Mouse (Mus musculus): Measurements from ENCODE around the gene Gpx7. TPM values are rescaled to one million over a fixed set of nuclear protein-coding genes. Genes with fewer than 3 reads are reported as not detected.
"Not testable (repeated sequence)": the region's sequence is repeated elsewhere in the genome, so short reads cannot be mapped to it uniquely, and the experiment has no call there.

Gpx7 gene
- total and polyA plus RNA-seq, 2 experiments = 3.2 to 3.5 TPM

DNA sequence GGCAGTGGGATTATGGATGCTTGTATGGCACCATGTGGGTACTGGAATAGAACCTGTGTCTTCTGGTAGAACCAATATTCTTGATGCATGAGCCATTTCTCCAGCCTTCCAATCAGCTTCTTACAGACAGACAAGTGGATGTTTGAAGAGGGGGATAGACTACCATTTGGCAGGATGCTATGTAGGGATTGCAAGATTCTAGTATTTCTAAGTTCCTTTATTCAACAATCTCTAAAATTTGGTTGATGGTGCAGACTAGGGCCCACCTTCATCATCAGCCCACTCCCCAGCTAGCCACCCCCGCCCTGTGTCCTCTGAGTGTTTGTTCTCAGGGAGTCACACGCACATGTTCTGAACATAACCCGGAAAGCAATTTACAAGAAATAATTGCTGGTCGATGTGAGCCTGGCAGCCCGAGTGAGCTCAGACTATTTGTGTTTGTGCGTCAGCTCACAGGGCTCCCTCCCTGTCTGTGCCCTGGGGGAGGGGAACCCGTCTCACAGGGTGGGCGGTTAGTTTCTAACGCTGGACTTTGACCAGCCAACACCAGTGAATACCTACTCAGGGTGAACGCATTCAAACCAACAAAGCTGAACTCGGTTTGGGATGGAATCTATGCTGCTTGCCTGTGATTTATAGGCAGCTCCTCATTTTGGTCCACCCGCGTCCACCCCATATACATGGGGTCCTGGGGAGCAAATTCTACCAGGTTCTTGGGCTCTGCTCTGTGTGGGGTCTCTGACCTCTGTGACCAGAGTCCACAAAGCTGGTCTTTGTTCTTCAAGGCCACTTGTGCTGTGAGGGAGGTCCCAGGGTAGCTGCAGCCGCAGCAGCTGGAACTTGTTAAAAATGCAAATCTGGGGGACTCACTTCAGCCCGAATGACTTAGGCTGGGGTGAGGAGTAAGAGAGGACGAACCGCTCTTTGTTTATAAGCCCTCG lies 44.2 kb downstream of the Gpx7 start:
- Histone ChIP-seq H3K4me1 (ENCODE audit: control insufficient read depth, insufficient read depth, low read length) (peaks cover 21% of the 10 kb centered on the region), H3K36me3 (ENCODE audit: control insufficient read depth, insufficient read depth, low read length) (no peaks in the 10 kb centered on the region), H3K27ac (replicated peaks; ENCODE audit: insufficient read depth, low read depth, low read length) (peak overlapping the region; percentile 67), H3K9ac (ENCODE audit: low read depth, low read length) (peak overlapping the region; percentile 41; the same call in 1 of the 2 replicates), H3K79me2 (ENCODE audit: control insufficient read depth, insufficient read depth, low read length) (no peaks in the 10 kb centered on the region), H3K27me3 (ENCODE audit: control insufficient read depth, insufficient read depth, low read length) (no peaks in the 10 kb centered on the region), H3K4me3 (ENCODE audit: insufficient read depth, low read depth, low read length) (no peak overlapping the region)
- DNase-seq (ENCODE audit: extremely low read depth, low read depth, low spot score) = peak; percentile 70
- TF ChIP-seq POLR2A (IDR thresholded peaks at IDR 0.05; ENCODE audit: extremely low read depth, insufficient read depth, low read length) (no peak), CTCF (IDR thresholded peaks at IDR 0.05; ENCODE audit: low read depth, low read length) (no peak)
- WGBS = 19% methylated on average over 18 of the region's 18 CpGs

DNA sequence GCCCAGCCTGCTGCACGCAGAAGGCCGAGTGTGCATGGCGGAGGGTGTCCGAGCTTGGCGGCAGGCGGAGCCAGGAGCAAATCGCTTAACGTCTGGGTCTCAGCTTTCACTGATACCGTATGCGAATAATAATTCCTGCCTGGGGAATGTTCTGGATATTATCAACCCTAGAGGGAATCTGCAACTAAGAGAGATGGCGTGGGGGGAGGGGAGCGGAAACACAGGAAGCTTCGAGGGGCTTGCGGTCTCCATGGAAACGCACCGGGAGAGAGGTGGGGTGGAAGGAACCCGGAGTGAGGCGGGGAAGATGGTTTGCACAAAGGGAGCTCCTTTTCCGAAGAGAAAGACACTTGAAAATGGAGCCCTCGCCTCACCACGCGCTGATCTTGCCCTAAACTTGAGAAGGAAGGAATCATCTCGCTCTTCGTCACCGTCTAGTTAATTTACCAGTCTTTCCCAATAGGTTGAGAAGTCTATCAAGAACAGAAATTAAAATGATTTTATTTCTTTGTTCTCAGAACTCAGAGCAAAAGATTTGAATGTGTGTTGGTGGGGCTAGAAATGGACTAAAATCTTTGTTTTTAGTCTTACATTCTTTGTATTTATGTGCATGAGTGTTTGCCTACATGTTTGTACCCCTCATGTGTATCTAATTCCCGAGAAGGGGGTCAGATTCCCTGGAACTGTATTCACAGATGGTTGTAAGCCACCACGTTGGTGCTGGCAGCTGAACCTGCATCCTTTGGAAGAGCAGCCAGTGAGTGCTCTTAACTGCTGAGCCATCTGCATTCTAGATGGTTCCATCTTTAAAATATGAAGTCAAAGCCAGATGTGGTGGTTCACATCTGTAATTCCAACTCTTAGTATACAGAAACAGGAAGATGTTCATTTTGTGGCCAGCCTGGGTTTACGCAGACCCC lies 46.4 kb downstream of the Gpx7 start:
- WGBS = 71% methylated on average over 28 of the region's 28 CpGs

DNA sequence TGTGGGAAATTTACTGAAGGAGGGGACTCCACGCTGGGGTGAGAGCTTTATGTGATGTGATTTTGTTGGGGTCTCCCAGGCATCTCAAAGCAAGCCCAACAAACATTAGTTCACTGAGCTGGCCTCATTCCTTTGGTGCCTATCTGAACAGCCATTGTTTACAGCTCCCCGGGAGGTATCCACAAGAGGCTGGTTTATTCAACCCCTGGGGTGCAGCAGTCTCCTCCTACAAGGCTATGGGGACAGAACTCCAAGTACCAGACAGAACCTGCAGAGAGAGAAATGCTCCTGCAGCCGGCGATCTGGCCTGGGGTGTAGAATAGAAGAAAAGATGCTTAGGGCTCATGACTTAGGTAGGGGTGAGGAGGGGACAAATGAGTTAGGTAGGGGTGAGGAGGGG lies 48.3 kb downstream of the Gpx7 start:
- Histone ChIP-seq H3K79me2 (ENCODE audit: control insufficient read depth, insufficient read depth, low read length) (no peaks in the 10 kb centered on the region), H3K27ac (replicated peaks; ENCODE audit: insufficient read depth, low read depth, low read length) (no peak overlapping the region), H3K36me3 (ENCODE audit: control insufficient read depth, insufficient read depth, low read length) (no peaks in the 10 kb centered on the region), H3K4me3 (ENCODE audit: insufficient read depth, low read depth, low read length) (no peak overlapping the region), H3K27me3 (ENCODE audit: control insufficient read depth, insufficient read depth, low read length) (no peaks in the 10 kb centered on the region), H3K9ac (ENCODE audit: low read depth, low read length) (no peak overlapping the region), H3K4me1 (ENCODE audit: control insufficient read depth, insufficient read depth, low read length) (peaks cover 22% of the 10 kb centered on the region)
- 73% methylated on average over 4 of the region's 4 CpGs for WGBS
- TF ChIP-seq CTCF (IDR thresholded peaks at IDR 0.05; ENCODE audit: low read depth, low read length) = no peak
- no peak for TF ChIP-seq POLR2A (IDR thresholded peaks at IDR 0.05; ENCODE audit: extremely low read depth, insufficient read depth, low read length)
- DNase-seq (ENCODE audit: extremely low read depth, low read depth, low spot score) = no peak

More for the DNA sequence above, 46.4 kb downstream of the Gpx7 start:
- Histone ChIP-seq H3K27ac (replicated peaks; ENCODE audit: insufficient read depth, low read depth, low read length) (no peak overlapping the region), H3K9ac (ENCODE audit: low read depth, low read length) (no peak overlapping the region), H3K79me2 (ENCODE audit: control insufficient read depth, insufficient read depth, low read length) (no peaks in the 10 kb centered on the region), H3K36me3 (ENCODE audit: control insufficient read depth, insufficient read depth, low read length) (no peaks in the 10 kb centered on the region), H3K4me1 (ENCODE audit: control insufficient read depth, insufficient read depth, low read length) (peaks cover 22% of the 10 kb centered on the region), H3K27me3 (ENCODE audit: control insufficient read depth, insufficient read depth, low read length) (no peaks in the 10 kb centered on the region), H3K4me3 (ENCODE audit: insufficient read depth, low read depth, low read length) (peak overlapping the region; percentile 36; the same call in 1 of the 2 replicates)
- no peak for TF ChIP-seq POLR2A (IDR thresholded peaks at IDR 0.05; ENCODE audit: extremely low read depth, insufficient read depth, low read length)
- no peak for TF ChIP-seq CTCF (IDR thresholded peaks at IDR 0.05; ENCODE audit: low read depth, low read length)
- no peak for DNase-seq (ENCODE audit: extremely low read depth, low read depth, low spot score)

DNA sequence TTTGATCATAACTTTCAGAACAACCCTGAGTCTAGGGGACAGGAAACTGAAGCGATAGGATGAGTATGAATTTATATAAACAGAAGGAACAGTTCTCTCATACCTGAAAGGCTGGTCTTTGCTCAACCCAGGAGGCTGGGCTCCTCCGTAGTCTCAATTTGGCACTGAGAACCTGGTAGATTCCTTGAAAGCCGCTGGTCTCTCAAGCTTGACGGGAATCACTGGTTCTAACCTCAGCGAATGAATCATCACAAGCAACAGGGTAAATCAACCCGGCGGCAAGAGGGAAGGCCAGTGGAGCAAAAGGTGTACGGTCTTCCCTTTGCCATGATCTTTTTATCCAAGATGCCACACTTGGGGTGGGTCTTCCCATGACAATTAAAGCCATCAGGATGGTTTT lies 49.3 kb downstream of the Gpx7 start:
- Histone ChIP-seq H3K27me3 (ENCODE audit: control insufficient read depth, insufficient read depth, low read length) (no peaks in the 10 kb centered on the region), H3K4me1 (ENCODE audit: control insufficient read depth, insufficient read depth, low read length) (peaks cover 15% of the 10 kb centered on the region), H3K36me3 (ENCODE audit: control insufficient read depth, insufficient read depth, low read length) (no peaks in the 10 kb centered on the region), H3K4me3 (ENCODE audit: insufficient read depth, low read depth, low read length) (no peak overlapping the region), H3K79me2 (ENCODE audit: control insufficient read depth, insufficient read depth, low read length) (no peaks in the 10 kb centered on the region), H3K9ac (ENCODE audit: low read depth, low read length) (no peak overlapping the region), H3K27ac (replicated peaks; ENCODE audit: insufficient read depth, low read depth, low read length) (no peak overlapping the region)
- TF ChIP-seq CTCF (IDR thresholded peaks at IDR 0.05; ENCODE audit: low read depth, low read length) (no peak), POLR2A (IDR thresholded peaks at IDR 0.05; ENCODE audit: extremely low read depth, insufficient read depth, low read length) (no peak)
- no peak for DNase-seq (ENCODE audit: extremely low read depth, low read depth, low spot score)
- 95% methylated on average over 8 of the region's 8 CpGs for WGBS

DNA sequence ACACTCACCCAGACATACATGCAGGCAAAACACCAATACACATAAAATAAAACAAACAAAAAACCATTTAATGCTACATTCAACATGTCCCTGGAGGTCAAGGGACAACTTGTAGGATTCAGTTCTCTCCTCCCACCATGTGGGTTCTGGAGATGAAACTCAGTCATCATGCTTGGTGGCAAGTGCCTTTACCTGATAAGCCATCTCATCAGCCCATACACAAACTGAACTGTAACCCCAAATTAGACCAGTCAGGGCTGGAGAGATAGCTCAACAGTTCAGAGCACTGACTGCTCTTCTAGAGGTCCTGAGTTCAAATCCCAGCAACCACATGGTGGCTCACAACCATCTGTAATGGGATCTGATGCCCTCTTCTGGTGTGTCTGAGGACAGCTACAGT lies 53.2 kb downstream of the Gpx7 start:
- not testable (repeated sequence) for H3K27me3 ChIP-seq (ENCODE audit: control insufficient read depth, insufficient read depth, low read length); H3K27ac ChIP-seq (replicated peaks; ENCODE audit: insufficient read depth, low read depth, low read length); H3K4me3 ChIP-seq (ENCODE audit: insufficient read depth, low read depth, low read length); H3K79me2 ChIP-seq (ENCODE audit: control insufficient read depth, insufficient read depth, low read length); H3K9ac ChIP-seq (ENCODE audit: low read depth, low read length); H3K36me3 ChIP-seq (ENCODE audit: control insufficient read depth, insufficient read depth, low read length); DNase-seq (ENCODE audit: extremely low read depth, low read depth, low spot score)
- H3K4me1 ChIP-seq (ENCODE audit: control insufficient read depth, insufficient read depth, low read length) = peaks cover 15% of the 10 kb centered on the region
